Comparison of ENCODE assay signal across 8 mouse cellular contexts in the genomic region with DNA sequence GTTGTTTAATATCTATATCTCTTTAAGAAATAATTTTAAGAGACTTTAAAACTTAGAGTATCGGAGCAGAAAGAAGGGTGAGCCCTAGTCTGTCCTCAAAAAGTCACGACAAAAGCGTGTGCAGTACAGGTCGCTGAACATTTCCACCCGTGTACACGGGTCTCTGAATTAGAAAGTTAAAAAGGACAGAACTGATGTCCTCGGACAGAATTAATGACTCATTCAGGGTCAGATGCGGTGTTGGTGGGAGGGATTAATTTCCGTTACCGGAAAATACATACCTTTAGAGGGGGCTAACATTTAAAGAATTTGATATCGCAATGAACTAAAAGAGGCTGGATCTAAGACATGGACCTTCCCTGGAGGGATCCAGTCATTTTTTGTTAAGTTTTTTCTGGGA.
DNase-seq lines count a peak whose midpoint lies in the region; ATAC-seq and TF ChIP-seq lines count a peak whose summit lies in the region.

No protein-coding gene starts in this region.

- no peak for ATAC-seq in lung, embryonic 15.5 days (ENCODE audit: borderline replicate concordance, extremely low read depth, low FRiP score, low TSS enrichment)
- no peak for ATAC-seq in intestine, postnatal 0 days
- no peak for ATAC-seq in neural tube, embryonic 15.5 days (ENCODE audit: low FRiP score)

- H3K36me3 ChIP-seq in lung, embryonic 15.5 days = no peaks in the 10 kb centered on the region
- no peaks in the 10 kb centered on the region for H3K36me3 ChIP-seq in intestine, postnatal 0 days (ENCODE audit: control insufficient read depth, insufficient read depth)
- H3K36me3 ChIP-seq in neural tube, embryonic 15.5 days = no peaks in the 10 kb centered on the region

- H3K4me1 ChIP-seq in lung, embryonic 15.5 days = peaks cover 18% of the 10 kb centered on the region
- peaks cover 4% of the 10 kb centered on the region; the same call in 1 of the 2 replicates for H3K4me1 ChIP-seq in embryonic fibroblast, embryonic 13.5 days (ENCODE audit: control insufficient read depth, insufficient read depth, low read length)
- no peaks in the 10 kb centered on the region for H3K4me1 ChIP-seq in intestine, postnatal 0 days (replicated peaks; ENCODE audit: control insufficient read depth, insufficient read depth, low read length)
- peaks cover 16% of the 10 kb centered on the region for H3K4me1 ChIP-seq in neural tube, embryonic 15.5 days

- peak overlapping the region; percentile 98 for H3K27ac ChIP-seq in lung, embryonic 15.5 days
- H3K27ac ChIP-seq in embryonic fibroblast, embryonic 13.5 days (ENCODE audit: insufficient read depth, low read length) = peak overlapping the region; percentile 97
- peak overlapping the region; percentile 97; the same call in 1 of the 2 replicates for H3K27ac ChIP-seq in intestine, postnatal 0 days (ENCODE audit: low read depth, low read length)
- H3K27ac ChIP-seq in neural tube, embryonic 15.5 days (replicated peaks) = peak overlapping the region; percentile 97

- no peak for TF ChIP-seq CTCF in embryonic fibroblast, embryonic 13.5 days (IDR thresholded peaks at IDR 0.05; ENCODE audit: borderline replicate concordance, insufficient read depth, low read length)
- TF ChIP-seq CTCF in intestine, postnatal 0 days (IDR thresholded peaks at IDR 0.05; ENCODE audit: low read depth) = no peak

- no peak for DNase-seq in lung, adult 18-20 months
- no peak for DNase-seq in gastrocnemius, postnatal 14 days
- no peak for DNase-seq in yolk sac, embryonic 10.5 days (ENCODE audit: low spot score)
- DNase-seq in right cerebral cortex, postnatal 25 days = no peak

- TF ChIP-seq POLR2A in embryonic fibroblast, embryonic 13.5 days (IDR thresholded peaks at IDR 0.05; ENCODE audit: low read depth, low read length) = no peak; the same call in 1 of the 2 replicates

- no peaks in the 10 kb centered on the region for H3K27me3 ChIP-seq in lung, embryonic 15.5 days
- H3K27me3 ChIP-seq in intestine, postnatal 0 days (replicated peaks; ENCODE audit: control insufficient read depth, insufficient read depth, low read length) = no peaks in the 10 kb centered on the region
- no peaks in the 10 kb centered on the region for H3K27me3 ChIP-seq in neural tube, embryonic 15.5 days (replicated peaks)

- intact Hi-C loops in gastrocnemius, postnatal 14 days (cut with DNase I; ENCODE audit: low total_unique reads) = loop anchor here (2.0 kb wide), 1 partner anchor 29 kb away; no protein-coding TSS in a partner anchor

- H3K9me3 ChIP-seq in lung, embryonic 15.5 days = no peaks in the 10 kb centered on the region
- no peaks in the 10 kb centered on the region for H3K9me3 ChIP-seq in intestine, postnatal 0 days (ENCODE audit: control insufficient read depth)
- no peaks in the 10 kb centered on the region for H3K9me3 ChIP-seq in neural tube, embryonic 15.5 days (replicated peaks)

- peak overlapping the region; percentile 57 for H3K9ac ChIP-seq in lung, embryonic 15.5 days
- H3K9ac ChIP-seq in intestine, postnatal 0 days (ENCODE audit: low read depth, low read length) = peak overlapping the region; percentile 77; the same call in 1 of the 2 replicates
- H3K9ac ChIP-seq in neural tube, embryonic 15.5 days (replicated peaks) = peak overlapping the region; percentile 77; the same call in 1 of the 2 replicates

- 6% methylated on average over 11 of the region's 11 CpGs for WGBS in lung, embryonic 15.5 days
- WGBS in intestine, postnatal 0 days = 12% methylated on average over 11 of the region's 11 CpGs
- 8% methylated on average over 11 of the region's 11 CpGs for WGBS in neural tube, embryonic 15.5 days

- peak overlapping the region; percentile 93 for H3K4me3 ChIP-seq in lung, embryonic 15.5 days
- H3K4me3 ChIP-seq in embryonic fibroblast, embryonic 13.5 days (ENCODE audit: insufficient read depth, low read length) = peak overlapping the region; percentile 63
- peak overlapping the region; percentile 98 for H3K4me3 ChIP-seq in intestine, postnatal 0 days (ENCODE audit: low read depth, low read length)
- peak overlapping the region; percentile 92 for H3K4me3 ChIP-seq in neural tube, embryonic 15.5 days (replicated peaks)

- peak overlapping the region; percentile 82 for H3K4me2 ChIP-seq in lung, embryonic 15.5 days
- peak overlapping the region; percentile 89 for H3K4me2 ChIP-seq in intestine, postnatal 0 days (replicated peaks; ENCODE audit: low read depth)
- H3K4me2 ChIP-seq in neural tube, embryonic 15.5 days = peak overlapping the region; percentile 81
